Mouse (Mus musculus): ENCODE measurements around the gene Tctn1.

DNA sequence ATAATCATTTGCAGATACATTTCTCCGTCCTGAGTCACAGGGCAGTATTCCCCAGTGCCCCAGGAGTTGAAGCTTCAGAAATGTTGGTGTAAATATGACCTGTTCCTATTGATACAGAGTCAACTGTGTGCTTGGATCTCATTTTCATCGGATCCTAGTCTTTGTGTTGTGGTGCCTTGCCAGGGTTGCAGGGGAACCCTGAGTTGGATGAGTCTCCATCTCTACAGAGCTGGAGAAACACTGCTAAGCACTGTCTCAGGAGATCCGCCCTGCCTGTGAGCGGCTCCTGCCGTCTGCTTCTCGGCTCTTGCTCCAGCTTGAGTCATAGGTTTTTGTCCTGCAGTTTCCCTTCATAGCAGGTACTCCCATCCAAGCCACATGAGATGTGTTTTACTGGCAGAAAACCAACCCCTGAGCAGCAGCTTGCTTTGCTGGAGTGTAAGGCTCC lies 35.8 kb upstream of the Tctn1 start:
- TF ChIP-seq CTCF (IDR thresholded peaks at IDR 0.05), result no peak
- no peak for TF ChIP-seq POLR2A (IDR thresholded peaks at IDR 0.05; ENCODE audit: insufficient read depth, low read depth, low read length)

Measured in heart, adult 2 months (tissue).